Mouse (Mus musculus) naive thymus-derived CD4-positive, alpha-beta T cell, adult 5 months (primary cell): ENCODE results near the gene S100a6. TPM values are rescaled to one million over a fixed set of nuclear protein-coding genes. Genes with fewer than 3 reads are reported as not detected.

Experiments
- polyA plus RNA-seq: library from polyadenylated mRNA; unstranded; fragments of 100-300 nt; shearing (Covaris generic); gene quantifications from one replicate; pipeline ENCODE4 v1.2.1, GENCODE M21; 2017

S100a6 gene
- polyA plus RNA-seq = 1.1 TPM

DNA sequence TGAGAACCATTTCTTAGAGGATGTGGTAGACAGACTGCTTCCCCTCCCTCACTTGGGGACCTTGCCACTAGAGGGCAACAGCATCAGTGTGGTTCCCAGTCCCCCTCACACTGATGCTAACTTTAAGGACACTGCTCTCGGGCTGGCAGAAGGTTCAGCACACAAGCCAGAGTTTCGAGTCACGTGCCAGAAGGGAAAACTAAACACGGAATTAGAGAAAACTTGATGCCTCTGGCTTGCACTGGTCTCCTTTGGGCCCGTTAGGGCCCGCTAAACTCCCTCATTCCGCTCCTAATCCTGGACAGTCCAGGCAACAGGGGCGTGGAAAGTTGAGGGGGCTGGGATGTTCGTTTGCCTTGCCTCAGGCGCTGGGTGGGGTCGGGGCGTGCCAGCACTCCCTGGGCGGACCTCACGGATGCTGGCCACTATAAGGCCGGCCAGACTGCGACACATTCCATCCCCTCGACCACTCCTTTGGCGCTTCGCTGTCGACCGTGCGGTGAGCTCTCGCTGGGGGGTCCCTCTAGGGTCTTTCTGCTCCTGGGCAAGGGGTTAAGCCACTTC lies at the start of gene S100a6:
Gene S100a6 (plus strand): TSS at position 155 of the 564 bp plus-strand sequence.

DNA sequence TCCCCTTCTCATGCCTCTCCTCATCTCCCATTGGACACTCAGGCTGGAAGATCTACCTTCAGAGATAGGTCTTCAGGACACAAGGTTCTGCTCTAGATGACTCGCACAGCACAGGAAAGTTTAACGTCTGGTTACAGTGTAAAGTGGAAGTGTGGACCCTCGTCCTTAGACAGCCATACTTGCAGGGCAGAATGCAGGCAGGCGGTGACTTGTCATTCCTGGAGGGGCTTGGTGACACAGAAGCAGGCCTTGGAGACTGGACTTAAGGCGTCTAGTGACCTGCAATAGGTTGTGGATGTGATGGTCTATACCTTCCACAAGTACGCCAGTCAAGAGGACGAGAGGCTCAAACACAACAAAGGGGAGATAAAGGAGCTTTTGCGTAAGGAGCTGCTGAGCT lies 22.7 kb upstream of the S100a6 start, which contains the start of gene S100a2:
Gene S100a2 (plus strand): TSS at position 301 of the 400 bp plus-strand sequence.

DNA sequence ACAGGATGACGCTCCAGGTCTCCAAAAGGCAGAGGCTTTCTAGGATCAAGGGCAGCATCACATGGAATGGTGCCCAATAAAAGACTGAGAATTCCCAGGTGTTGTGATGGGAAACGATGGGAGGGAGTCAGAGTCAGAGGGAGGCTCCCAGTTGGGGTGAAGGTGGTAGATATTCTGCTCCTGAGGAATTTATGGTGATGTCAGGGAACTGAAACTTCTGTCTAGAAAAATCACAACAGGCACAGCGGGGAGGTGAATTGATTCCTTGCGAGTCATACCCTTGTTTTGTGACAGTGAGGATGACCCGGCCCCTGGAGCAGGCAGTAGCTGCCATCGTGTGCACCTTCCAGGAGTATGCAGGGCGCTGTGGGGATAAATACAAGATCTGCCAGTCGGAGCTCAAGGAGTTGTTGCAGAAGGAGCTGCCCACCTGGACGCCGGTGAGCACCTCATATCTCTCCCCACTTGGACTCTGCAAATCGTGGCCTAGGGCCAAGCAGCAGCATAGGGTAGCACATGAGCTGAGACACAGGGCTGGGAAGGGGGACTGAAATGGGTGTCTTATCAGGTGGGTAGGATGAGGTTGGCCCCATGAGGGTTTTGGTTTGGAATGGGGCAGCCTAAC lies 11.1 kb upstream of the S100a6 start, which contains the start of gene Gm42674:
Gene Gm42674 (plus strand): TSS at position 419 of the 625 bp plus-strand sequence.

DNA sequence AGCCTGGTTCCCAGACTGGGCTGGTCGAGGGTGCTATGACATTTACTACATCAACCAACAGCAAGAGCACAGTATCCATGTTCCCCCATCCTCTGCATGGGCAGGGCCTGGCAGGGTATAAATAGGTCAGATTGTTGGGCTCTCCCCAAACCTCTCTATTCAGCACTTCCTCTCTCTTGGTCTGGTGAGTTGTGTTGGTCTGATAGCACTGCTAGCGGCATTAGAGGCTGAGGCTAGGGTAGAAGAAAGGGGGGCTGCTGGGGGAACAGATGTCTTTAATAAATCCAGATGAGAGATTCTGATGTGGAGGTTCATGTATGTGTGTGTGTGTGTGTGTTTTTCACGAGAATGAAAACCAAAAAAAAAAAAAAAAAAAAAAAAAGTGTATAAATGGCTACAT lies 9.1 kb upstream of the S100a6 start, which contains the start of gene S100a4:
Gene S100a4 (plus strand): TSS at position 149 of the 400 bp plus-strand sequence.

DNA sequence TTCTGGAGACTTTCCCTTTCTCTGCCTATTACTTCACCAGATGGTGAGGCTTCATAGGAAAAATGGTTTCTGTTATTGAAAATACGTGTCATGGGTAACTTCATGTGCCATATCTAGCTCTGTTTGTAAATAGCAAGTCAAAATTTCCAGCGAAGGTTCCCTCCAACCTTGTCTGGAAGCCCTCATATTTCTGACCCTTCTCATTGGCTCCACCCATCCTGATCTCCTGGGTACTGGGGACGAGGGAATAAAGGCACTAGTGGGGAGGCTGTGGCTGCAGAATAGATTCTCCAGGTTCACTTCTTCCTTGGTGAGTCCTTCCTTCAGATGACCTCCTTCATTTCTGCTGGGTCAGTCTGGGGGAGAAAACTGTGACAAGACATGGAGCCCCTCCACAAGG lies 4.5 kb upstream of the S100a6 start, which contains the start of gene S100a5:
Gene S100a5 (plus strand): TSS at position 301 of the 400 bp plus-strand sequence.

DNA sequence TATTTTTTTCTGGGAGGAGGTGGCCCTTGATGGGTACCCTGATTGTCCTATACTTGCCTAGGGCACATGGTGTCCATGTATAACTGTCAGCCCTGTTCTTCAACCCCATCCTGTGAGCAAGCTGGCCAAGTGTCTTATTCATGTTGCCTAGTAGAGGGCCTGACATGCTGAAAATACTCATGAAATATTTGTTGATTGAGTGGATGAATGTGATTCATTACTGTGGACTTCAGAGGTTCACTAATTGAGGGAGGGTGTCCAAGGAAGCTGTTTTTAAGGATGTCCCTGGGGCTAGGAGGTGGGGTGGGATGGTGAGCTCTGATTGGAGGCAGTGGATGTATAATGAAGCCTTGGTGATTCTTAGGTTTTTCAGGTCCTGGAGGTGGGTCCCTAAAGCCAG lies 41.0 kb downstream of the S100a6 start, which contains the start of gene S100a7a:
Gene S100a7a (plus strand): TSS at position 301 of the 400 bp plus-strand sequence.

DNA sequence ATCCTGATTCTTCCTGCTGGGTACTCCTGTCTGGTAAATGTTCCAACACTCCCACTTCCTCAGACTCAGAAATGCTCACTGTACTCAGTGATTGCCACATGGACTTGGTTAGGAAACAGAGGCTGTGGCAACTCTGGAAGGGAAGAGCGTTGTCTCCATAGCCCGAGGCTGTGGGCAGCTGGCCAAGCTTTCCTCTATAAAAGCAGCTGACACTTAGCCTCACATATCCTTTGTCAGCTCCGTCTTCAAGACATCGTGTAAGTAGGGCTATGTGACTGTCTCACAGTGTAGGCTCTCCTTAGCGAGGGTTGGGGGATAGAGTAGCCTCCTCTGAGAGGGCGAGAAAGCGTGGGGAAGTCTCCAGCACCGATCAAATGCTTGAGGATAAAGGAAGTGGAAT lies 56.2 kb downstream of the S100a6 start, which contains the start of gene S100a8:
Gene S100a8 (plus strand): TSS at position 133 of the 400 bp plus-strand sequence.

Other genes with a start within 250 kb of the S100a6 start
- gene Slc27a3, start 222.9 kb upstream of the S100a6 start, polyA plus RNA-seq = not detected
- gene Ints3, start 179.3 kb upstream of the S100a6 start, polyA plus RNA-seq = 19.2 TPM
- not detected for gene Npr1, start 147.0 kb upstream of the S100a6 start, polyA plus RNA-seq
- gene Ilf2, start 136.8 kb upstream of the S100a6 start, polyA plus RNA-seq = 105 TPM
- gene Snapin, start 121.8 kb upstream of the S100a6 start, polyA plus RNA-seq = 60.6 TPM
- 177 TPM for gene Chtop, start 103.4 kb upstream of the S100a6 start, polyA plus RNA-seq
- 0.63 TPM for gene S100a1, start 98.5 kb upstream of the S100a6 start, polyA plus RNA-seq
- gene S100a13, start 98.4 kb upstream of the S100a6 start, polyA plus RNA-seq = 79.7 TPM
- not detected for gene S100a14, start 86.0 kb upstream of the S100a6 start, polyA plus RNA-seq
- not detected for gene S100a16, start 75.6 kb upstream of the S100a6 start, polyA plus RNA-seq
- gene S100a3, start 52.3 kb upstream of the S100a6 start, polyA plus RNA-seq = not detected
- gene S100a2, start 22.6 kb upstream of the S100a6 start, polyA plus RNA-seq = not detected
- gene Gm42674, start 11.0 kb upstream of the S100a6 start, polyA plus RNA-seq = not detected
- gene S100a4, start 9.1 kb upstream of the S100a6 start, polyA plus RNA-seq = 1.00 TPM
- not detected for gene S100a5, start 4.4 kb upstream of the S100a6 start, polyA plus RNA-seq
- gene S100a7a, start 41.1 kb downstream of the S100a6 start, polyA plus RNA-seq = not detected
- not detected for gene S100a8, start 56.1 kb downstream of the S100a6 start, polyA plus RNA-seq
- gene S100a9, start 82.8 kb downstream of the S100a6 start, polyA plus RNA-seq = not detected
- not detected for gene Pglyrp4, start 114.0 kb downstream of the S100a6 start, polyA plus RNA-seq
- gene Gm5849, start 165.0 kb downstream of the S100a6 start, polyA plus RNA-seq = not detected